Mouse (Mus musculus) CH12.LX (cell line): ENCODE results near the gene Skor1.

Experiments
- CTCF ChIP-seq, 2 experiments: IDR thresholded peaks in 1 of 2; conservative IDR thresholded peaks in 1 of 2; 2 replicates each; pipeline ENCODE4 v1.5.1; 2011 to 2012; ENCODE audit warnings: low read depth in 2 of 2, low read length in 2 of 2, improper control_type of control experiment in 1 of 2, inconsistent platforms in 1 of 2, mild to moderate bottlenecking in 1 of 2, moderate library complexity in 1 of 2
- E2F4 ChIP-seq: IDR thresholded peaks from 2 replicates; pipeline ENCODE4 v1.6.1; 2011; ENCODE audit warnings: low read depth, low read length, improper control_type of control experiment; ENCODE audit not compliant: insufficient replicate concordance
- ELF1 ChIP-seq: IDR thresholded peaks from 2 replicates; pipeline ENCODE4 v1.6.1; 2014; ENCODE audit warnings: low read depth, mild to moderate bottlenecking, inconsistent platforms, low read length, improper control_type of control experiment
- EP300 ChIP-seq: IDR thresholded peaks from 2 replicates; pipeline ENCODE4 v1.6.1; 2011; ENCODE audit warnings: low read length, improper control_type of control experiment
- NELFE ChIP-seq: IDR thresholded peaks from 2 replicates; pipeline ENCODE4 v1.6.1; 2011; ENCODE audit warnings: low read depth, low read length, improper control_type of control experiment
- POLR2A ChIP-seq: IDR thresholded peaks from 2 replicates; pipeline ENCODE4 v1.6.1; 2011; ENCODE audit warnings: low read depth, mild to moderate bottlenecking, improper control_type of control experiment, low read length
- UBTF ChIP-seq: IDR thresholded peaks from 2 replicates; pipeline ENCODE4 v1.6.1; 2012; ENCODE audit warnings: low read depth, mild to moderate bottlenecking, inconsistent platforms, low read length, improper control_type of control experiment, moderate library complexity

DNA sequence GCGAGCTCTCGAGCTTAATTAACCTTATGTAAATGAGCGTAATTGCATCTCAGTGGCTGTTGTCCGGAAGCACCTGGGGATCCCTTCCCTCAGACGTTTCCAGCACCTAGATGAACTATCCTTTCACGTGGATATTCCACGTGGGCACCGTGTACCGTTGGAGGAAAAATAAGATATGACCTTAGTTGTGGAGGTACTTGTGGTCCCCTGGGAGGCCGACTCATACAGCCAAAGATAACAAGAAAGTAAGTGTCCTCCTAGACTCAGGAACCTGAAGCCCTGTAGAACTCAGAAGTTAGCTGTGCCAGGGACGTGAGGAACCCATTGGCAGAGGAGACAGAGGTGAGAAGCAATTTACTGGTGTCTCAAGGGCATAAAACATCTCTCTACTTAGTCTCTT is 13.4 kb downstream of the Skor1 start:
- no peak for TF ChIP-seq EP300
- TF ChIP-seq POLR2A: no peak
- TF ChIP-seq E2F4: no peak
- no peak for TF ChIP-seq NELFE
- TF ChIP-seq UBTF: no peak
- TF ChIP-seq CTCF (conservative IDR thresholded peaks at IDR 0.05 in 1 of 2, IDR thresholded peaks at IDR 0.05 in 1 of 2; ENCODE audit: low read depth in 2 of 2, low read length in 2 of 2): no peak
- no peak for TF ChIP-seq ELF1
